Mouse (Mus musculus) erythroblast, embryonic 14.5 days (primary cell): ENCODE results near the gene 1700013F07Rik.

Source experiments
- GATA1 ChIP-seq: IDR thresholded peaks from 2 replicates; pipeline ENCODE4 v1.6.1; 2012; ENCODE audit warnings: low read length, inconsistent platforms, mixed read lengths
- TAL1 ChIP-seq: IDR thresholded peaks from 3 replicates; pipeline ENCODE4 v1.6.1; 2012; ENCODE audit warnings: low read length, inconsistent platforms, mixed read lengths

DNA sequence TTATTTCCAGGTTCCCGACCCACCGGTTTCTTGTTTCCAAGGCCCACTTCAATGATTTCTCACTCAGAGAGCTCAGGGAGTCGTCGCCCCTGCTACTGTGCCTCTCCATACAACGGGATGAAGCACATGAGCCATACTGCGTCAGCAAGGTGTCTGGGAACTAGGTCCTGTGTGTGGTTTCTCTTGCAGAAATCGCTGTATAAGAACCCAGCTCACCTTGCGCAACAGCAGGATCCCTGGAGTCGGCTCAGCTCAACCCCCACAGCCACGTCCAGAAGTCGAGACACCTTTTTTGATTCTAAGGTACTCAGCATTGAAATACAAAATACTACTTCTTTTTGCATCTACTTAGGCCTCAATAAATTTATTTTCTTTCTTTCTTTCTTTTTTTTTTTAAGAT is 8.3 kb downstream of the 1700013F07Rik start:
- no peak for TF ChIP-seq TAL1
- TF ChIP-seq GATA1: no peak
